Mouse (Mus musculus) erythroblast, embryonic 14.5 days (primary cell): ENCODE results near the gene Tulp4. TPM values are rescaled to one million over a fixed set of nuclear protein-coding genes. Genes with fewer than 3 reads are reported as not detected.

ENCODE experiments used
- H3K27me3 ChIP-seq: 2 replicates; pipeline ENCODE4 v1.6.1; 2012; ENCODE audit warnings: inconsistent platforms; ENCODE audit not compliant: control insufficient read depth
- H3K36me3 ChIP-seq: 2 replicates; pipeline ENCODE4 v1.6.1; 2012; ENCODE audit warnings: mild to moderate bottlenecking, inconsistent platforms; ENCODE audit not compliant: control insufficient read depth
- H3K4me1 ChIP-seq: 2 replicates; pipeline ENCODE4 v1.6.1; 2012; ENCODE audit warnings: inconsistent platforms; ENCODE audit not compliant: control insufficient read depth
- H3K4me3 ChIP-seq: replicated peaks from 2 replicates; pipeline ENCODE3; 2012; ENCODE audit warnings: moderate library complexity, mild to moderate bottlenecking, inconsistent platforms
- H3K9me3 ChIP-seq: 2 replicates; pipeline ENCODE4 v1.6.1; 2012; ENCODE audit warnings: low read length, inconsistent platforms, mixed read lengths; ENCODE audit not compliant: control insufficient read depth
- GATA1 ChIP-seq: IDR thresholded peaks from 2 replicates; pipeline ENCODE4 v1.6.1; 2012; ENCODE audit warnings: low read length, inconsistent platforms, mixed read lengths
- TAL1 ChIP-seq: IDR thresholded peaks from 3 replicates; pipeline ENCODE4 v1.6.1; 2012; ENCODE audit warnings: low read length, inconsistent platforms, mixed read lengths
- polyA plus RNA-seq: library from polyadenylated mRNA; stranded (reverse); fragments of >175 nt; gene quantifications from 2 replicates; pipeline ENCODE4 v1.2.3, GENCODE M21; 2012

Gene Tulp4
- polyA plus RNA-seq, 1 experiment: 3.0 TPM

DNA sequence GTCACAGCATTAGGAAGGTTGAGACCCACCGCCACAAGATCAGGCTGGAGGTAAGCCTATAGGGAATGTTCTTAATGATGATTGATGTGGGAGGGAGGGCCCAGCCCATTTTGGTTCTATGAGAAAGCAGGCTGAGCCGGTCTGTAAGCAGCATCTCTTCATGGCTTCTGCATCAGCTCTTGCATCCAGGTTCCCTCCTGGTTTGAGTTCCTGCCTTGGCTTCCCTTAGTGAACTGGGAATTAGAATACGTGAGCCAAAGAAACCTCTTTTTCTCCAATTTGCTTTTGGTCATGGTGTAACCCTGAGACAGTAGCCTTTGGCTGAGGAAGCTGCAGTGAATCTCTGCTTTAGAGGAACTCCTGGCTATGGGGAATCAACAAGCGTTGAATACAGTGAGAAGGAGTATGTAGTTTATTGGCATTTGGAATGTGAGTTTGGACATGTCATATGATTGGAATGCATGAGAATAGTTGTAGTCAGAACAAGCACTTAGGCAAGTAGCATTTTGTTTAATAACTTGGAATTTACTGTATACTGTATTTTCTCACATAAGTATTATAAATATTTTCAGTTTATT lies 11.0 kb downstream of the Tulp4 start:
- no peak for TF ChIP-seq GATA1
- TF ChIP-seq TAL1: no peak
- H3K4me3 ChIP-seq: no peak overlapping the region

DNA sequence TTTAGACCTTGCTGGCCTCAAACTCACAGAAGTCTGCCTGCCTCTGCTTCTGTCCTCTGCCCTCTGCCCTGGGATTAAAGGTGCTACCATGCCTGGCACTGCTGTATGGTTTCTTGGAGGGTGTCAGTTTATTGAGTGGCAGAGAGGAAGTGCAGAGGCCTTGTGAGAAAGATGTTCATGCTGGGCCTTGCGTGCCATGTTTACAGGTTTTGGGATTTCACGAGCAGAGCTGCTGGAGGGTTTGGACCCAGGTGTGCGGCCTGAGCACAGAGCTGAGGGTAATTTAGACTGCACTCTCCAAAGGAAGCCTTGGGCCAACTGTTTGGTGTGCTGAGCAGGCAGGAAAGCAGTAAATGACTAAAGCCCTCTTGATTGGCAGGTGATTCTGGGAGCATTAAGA lies 11.7 kb downstream of the Tulp4 start:
- H3K4me1 ChIP-seq: no peaks in the 10 kb centered on the region
- H3K9me3 ChIP-seq: no peaks in the 10 kb centered on the region
- H3K36me3 ChIP-seq: no peaks in the 10 kb centered on the region; the same call in 1 of the 2 replicates
- TF ChIP-seq TAL1 (no peak), GATA1 (no peak)
- H3K27me3 ChIP-seq: no peaks in the 10 kb centered on the region
- H3K4me3 ChIP-seq: no peak overlapping the region

More for the DNA sequence above, 11.0 kb downstream of the Tulp4 start:
- Histone ChIP-seq H3K27me3 (no peaks in the 10 kb centered on the region), H3K36me3 (no peaks in the 10 kb centered on the region), H3K9me3 (no peaks in the 10 kb centered on the region), H3K4me1 (no peaks in the 10 kb centered on the region)

- Histone ChIP-seq H3K4me1 (no peaks in the 10 kb centered on the region), H3K27me3 (no peaks in the 10 kb centered on the region), H3K36me3 (no peaks in the 10 kb centered on the region; the same call in 1 of the 2 replicates), H3K9me3 (no peaks in the 10 kb centered on the region), H3K4me3 (no peak overlapping the region)
- no peak for TF ChIP-seq GATA1
- TF ChIP-seq TAL1: no peak
These were observed 12.6 kb downstream of the Tulp4 start for GRCm38 (mm10) chr17:6118861-6119260.

DNA sequence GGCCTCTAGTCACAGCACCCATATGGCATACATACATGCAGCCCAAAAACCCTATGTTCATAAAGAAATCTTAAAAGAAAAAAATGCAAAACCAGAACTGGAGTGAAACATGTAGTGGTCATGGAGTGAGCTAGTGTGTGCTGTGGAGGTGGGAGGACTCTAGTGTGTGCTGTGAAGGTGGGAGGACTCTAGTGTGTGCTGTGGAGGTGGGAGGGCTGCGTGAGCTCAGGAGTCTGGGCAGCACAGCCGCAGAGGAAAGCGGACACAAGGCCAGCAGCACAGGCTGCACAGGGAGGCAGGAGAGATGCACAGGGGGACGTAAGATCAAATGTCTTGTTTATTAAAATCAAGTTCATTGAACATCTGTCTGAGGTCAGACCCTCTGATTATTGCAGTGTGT lies 17.5 kb downstream of the Tulp4 start:
- Histone ChIP-seq H3K36me3 (no peaks in the 10 kb centered on the region; the same call in 1 of the 2 replicates), H3K4me1 (no peaks in the 10 kb centered on the region), H3K9me3 (no peaks in the 10 kb centered on the region), H3K4me3 (no peak overlapping the region), H3K27me3 (no peaks in the 10 kb centered on the region)
- TF ChIP-seq TAL1 (no peak), GATA1 (no peak)

GRCm38 (mm10) chr17:6125441-6125840 lies 19.2 kb downstream of the Tulp4 start:
- no peak for TF ChIP-seq TAL1
- no peak for TF ChIP-seq GATA1
- Histone ChIP-seq H3K36me3 (no peaks in the 10 kb centered on the region; the same call in 1 of the 2 replicates), H3K4me1 (no peaks in the 10 kb centered on the region), H3K9me3 (no peaks in the 10 kb centered on the region), H3K27me3 (no peaks in the 10 kb centered on the region), H3K4me3 (no peak overlapping the region)

DNA sequence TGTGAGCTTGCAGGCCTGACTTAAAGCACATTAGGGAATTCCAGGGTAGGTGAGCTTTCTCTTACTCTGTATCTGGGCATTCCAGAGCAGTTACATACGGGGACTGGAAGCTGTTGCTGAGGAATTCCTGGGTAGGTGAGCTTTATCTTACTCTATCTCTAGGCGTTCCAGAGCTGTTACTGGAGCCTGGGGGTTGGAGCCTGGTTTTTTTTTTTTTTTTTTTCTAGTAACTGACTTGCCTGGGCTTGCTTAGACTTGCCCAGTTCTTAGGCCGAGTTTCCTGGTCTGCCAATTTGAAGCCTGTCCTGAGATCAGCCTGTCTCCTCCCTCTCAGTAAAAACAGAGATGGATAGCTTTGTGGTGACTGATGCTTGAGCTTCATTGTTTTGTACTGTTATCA lies 21.8 kb downstream of the Tulp4 start:
- H3K27me3 ChIP-seq: no peaks in the 10 kb centered on the region
- H3K36me3 ChIP-seq: no peaks in the 10 kb centered on the region
- no peaks in the 10 kb centered on the region for H3K4me1 ChIP-seq
- TF ChIP-seq TAL1: no peak
- TF ChIP-seq GATA1: no peak
- no peak overlapping the region for H3K4me3 ChIP-seq
- H3K9me3 ChIP-seq: no peaks in the 10 kb centered on the region

DNA sequence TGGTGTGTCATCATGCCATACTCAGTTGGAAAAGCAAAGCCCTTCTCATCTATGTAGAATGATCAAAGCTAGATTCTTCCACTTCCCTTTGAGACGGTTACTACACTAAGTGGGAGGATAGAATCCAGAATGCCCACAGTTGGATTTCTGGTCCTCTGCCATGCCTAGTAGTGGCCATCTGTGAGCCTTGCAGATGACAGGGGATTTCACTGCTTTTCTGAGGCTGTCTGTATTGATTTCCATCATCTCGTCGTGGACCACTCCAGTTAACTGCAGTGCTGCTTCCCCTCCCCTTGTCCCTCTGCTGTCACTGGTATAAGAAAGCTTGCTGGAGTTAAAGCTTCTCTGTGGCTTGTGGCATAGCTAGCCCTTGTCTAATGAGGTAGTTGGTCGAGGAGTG lies 23.1 kb downstream of the Tulp4 start:
- H3K4me1 ChIP-seq: no peaks in the 10 kb centered on the region
- no peak overlapping the region for H3K4me3 ChIP-seq
- no peaks in the 10 kb centered on the region for H3K9me3 ChIP-seq
- H3K36me3 ChIP-seq: no peaks in the 10 kb centered on the region
- H3K27me3 ChIP-seq: no peaks in the 10 kb centered on the region
- TF ChIP-seq GATA1: no peak
- TF ChIP-seq TAL1: no peak

DNA sequence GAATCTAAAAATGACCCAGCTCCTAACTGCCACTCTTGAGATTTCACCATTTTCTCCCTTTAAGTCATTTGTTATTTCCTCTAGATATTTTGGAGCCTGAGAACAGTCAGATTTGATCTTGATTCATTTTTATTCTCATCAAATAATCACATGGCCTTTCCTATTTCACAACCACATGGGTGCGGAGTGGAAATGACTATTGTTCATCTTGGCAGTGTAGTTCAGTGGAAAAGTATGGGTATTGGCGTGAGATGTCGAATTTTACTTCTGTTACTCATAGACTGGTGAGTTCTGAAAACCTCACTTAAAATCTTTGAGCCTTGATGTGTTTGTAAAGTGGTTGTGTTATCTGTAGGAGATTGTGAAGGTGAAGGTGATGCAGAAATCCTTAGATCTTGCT lies 24.8 kb downstream of the Tulp4 start:
- H3K4me1 ChIP-seq: no peaks in the 10 kb centered on the region
- H3K9me3 ChIP-seq: no peaks in the 10 kb centered on the region
- TF ChIP-seq GATA1 (no peak), TAL1 (no peak)
- H3K27me3 ChIP-seq: no peaks in the 10 kb centered on the region
- no peak overlapping the region for H3K4me3 ChIP-seq
- no peaks in the 10 kb centered on the region for H3K36me3 ChIP-seq

- Histone ChIP-seq H3K4me1 (no peaks in the 10 kb centered on the region), H3K36me3 (no peaks in the 10 kb centered on the region), H3K9me3 (no peaks in the 10 kb centered on the region), H3K27me3 (no peaks in the 10 kb centered on the region), H3K4me3 (no peak overlapping the region)
- TF ChIP-seq GATA1: no peak
- TF ChIP-seq TAL1: no peak
These were observed 34.6 kb downstream of the Tulp4 start for GRCm38 (mm10) chr17:6140875-6141274.

GRCm38 (mm10) chr17:6141344-6141743 lies 35.1 kb downstream of the Tulp4 start:
- Histone ChIP-seq H3K9me3 (no peaks in the 10 kb centered on the region), H3K27me3 (no peaks in the 10 kb centered on the region), H3K36me3 (no peaks in the 10 kb centered on the region), H3K4me3 (no peak overlapping the region), H3K4me1 (no peaks in the 10 kb centered on the region)
- TF ChIP-seq TAL1: no peak
- TF ChIP-seq GATA1: no peak
